Mouse (Mus musculus) stomach, postnatal 0 days (tissue): Measurements from ENCODE around the gene Ccdc82. TPM values are rescaled to one million over a fixed set of nuclear protein-coding genes. Genes with fewer than 3 reads are reported as not detected.
A peak's percentile ranks its signal among the peaks of the same experiment; 100 is the strongest.

Experiments
- ATAC-seq: fragments of 200-750 bp; cut with Nextera tagmentation; 2 replicates; pipeline ENCODE4 v1.8.0; 2017; ENCODE audit not compliant: low FRiP score, low TSS enrichment
- DNase-seq: peaks from one replicate; pipeline ENCODE4 v3.0.0-alpha.2; 2016; ENCODE audit warnings: low spot score
- H3K27ac ChIP-seq: fragments of 300-500 bp; sonication (generic); replicated peaks from 2 replicates; pipeline ENCODE4 v1.5.1; 2014; ENCODE audit warnings: mild to moderate bottlenecking, control low read depth
- H3K27me3 ChIP-seq: fragments of 300-500 bp; sonication (generic); 2 replicates; pipeline ENCODE4 v1.6.1; 2014; ENCODE audit warnings: low read length; ENCODE audit not compliant: control insufficient read depth, insufficient read depth
- H3K36me3 ChIP-seq: fragments of 300-500 bp; sonication (generic); 2 replicates; pipeline ENCODE4 v1.6.1; 2014; ENCODE audit warnings: low read length, mixed read lengths; ENCODE audit not compliant: control insufficient read depth, insufficient read depth
- H3K4me1 ChIP-seq: fragments of 300-500 bp; sonication (generic); replicated peaks from 2 replicates; pipeline ENCODE4 v1.6.1; 2014; ENCODE audit warnings: antibody characterized with exemption; ENCODE audit not compliant: control insufficient read depth, insufficient read depth
- H3K4me2 ChIP-seq: fragments of 300-500 bp; sonication (generic); replicated peaks from 2 replicates; pipeline ENCODE4 v1.6.1; 2014; ENCODE audit warnings: low read depth, mild to moderate bottlenecking, control low read depth, moderate library complexity
- H3K4me3 ChIP-seq: fragments of 300-500 bp; sonication (generic); 2 replicates; pipeline ENCODE4 v1.5.1; 2014; ENCODE audit warnings: low read depth, low read length, control low read depth
- H3K9ac ChIP-seq: fragments of 300-500 bp; sonication (generic); 2 replicates; pipeline ENCODE4 v1.6.1; 2014; ENCODE audit warnings: mild to moderate bottlenecking, low read length, control low read depth, mixed read lengths
- H3K9me3 ChIP-seq: fragments of 300-500 bp; sonication (generic); 2 replicates; pipeline ENCODE4 v1.6.1; 2016; ENCODE audit warnings: low read length; ENCODE audit not compliant: control insufficient read depth
- CTCF ChIP-seq: IDR thresholded peaks from 2 replicates; pipeline ENCODE4 v1.5.1; 2016; ENCODE audit warnings: antibody characterized with exemption, low read depth, mild to moderate bottlenecking, moderate library complexity
- EP300 ChIP-seq: optimal IDR thresholded peaks from 2 replicates; pipeline ENCODE3; 2016; ENCODE audit warnings: antibody characterized with exemption
- WGBS: fragments of 180-500 bp; shearing (Covaris S2); extraction: QIAGEN DNeasy Blood & Tissue Kit; methylation state at CpG from one replicate; pipeline ENCODE4 v1.1.7; 2014; 5-methylcytosine and 5-hydroxymethylcytosine counted together
- polyA plus RNA-seq: library from polyadenylated mRNA; unstranded; fragments of >200 nt; fragmentation: Nextera tagmentation; extraction: Ambion mirVana; gene quantifications from 2 replicates; pipeline ENCODE4 v1.2.1, GENCODE M21; 2015

The Ccdc82 gene
- polyA plus RNA-seq, 1 experiment from 2014 or later: 4.7 TPM

- ATAC-seq: no peak
- 0% methylated on average over 12 of the region's 12 CpGs for WGBS
- no peak for TF ChIP-seq CTCF
- TF ChIP-seq EP300: no peak
- Histone ChIP-seq H3K4me2 (peak overlapping the region; percentile 97), H3K4me1 (peaks cover 13% of the 10 kb centered on the region; the same call in 1 of the 2 replicates), H3K9ac (peak overlapping the region; percentile 69), H3K4me3 (peak overlapping the region; percentile 66), H3K9me3 (no peaks in the 10 kb centered on the region), H3K36me3 (no peaks in the 10 kb centered on the region), H3K27me3 (no peaks in the 10 kb centered on the region), H3K27ac (peak overlapping the region; percentile 82)
- no peak for DNase-seq
Observed at GRCm38 (mm10) chr9:13297122-13297667, 50.4 kb downstream of the Ccdc82 start.

- TF ChIP-seq EP300: no peak
- peak; percentile 54 for TF ChIP-seq CTCF
- H3K9ac ChIP-seq: peak within 1 kb of the TSS; percentile 69
- H3K4me2 ChIP-seq: peak within 1 kb of the TSS; percentile 97
- peak; percentile 65 for ATAC-seq
- 3% methylated on average over 22 of the region's 23 CpGs for WGBS
- peak within 1 kb of the TSS; percentile 82 for H3K27ac ChIP-seq
- H3K9me3 ChIP-seq: no peaks in the 10 kb centered on the region
- peak within 1 kb of the TSS; percentile 66 for H3K4me3 ChIP-seq
- peak; percentile 66 for DNase-seq
- no peaks in the 10 kb centered on the region for H3K36me3 ChIP-seq
- H3K27me3 ChIP-seq: no peaks in the 10 kb centered on the region
- H3K4me1 ChIP-seq: peaks cover 13% of the 10 kb centered on the region; the same call in 1 of the 2 replicates
Observed at GRCm38 (mm10) chr9:13297668-13298512, 51.1 kb downstream of the Ccdc82 start, which contains the start of gene Maml2. Maml2 (plus strand) TSS chr9:13297957.

- Histone ChIP-seq H3K27ac (peak overlapping the region; percentile 82; the same call in 1 of the 2 replicates), H3K27me3 (no peaks in the 10 kb centered on the region), H3K4me1 (peaks cover 13% of the 10 kb centered on the region; the same call in 1 of the 2 replicates), H3K9me3 (no peaks in the 10 kb centered on the region), H3K4me3 (peak overlapping the region; percentile 66), H3K9ac (peak overlapping the region; percentile 69), H3K4me2 (peak overlapping the region; percentile 97), H3K36me3 (no peaks in the 10 kb centered on the region)
- ATAC-seq (no peak), DNase-seq (no peak)
- TF ChIP-seq CTCF (no peak), EP300 (no peak)
- 26% methylated on average over 9 of the region's 9 CpGs for WGBS
Observed at GRCm38 (mm10) chr9:13298513-13298878, 51.7 kb downstream of the Ccdc82 start.

- peak overlapping the region; percentile 10; the same call in 1 of the 2 replicates for H3K4me3 ChIP-seq
- no peaks in the 10 kb centered on the region for H3K36me3 ChIP-seq
- ATAC-seq (no peak), DNase-seq (no peak)
- H3K27me3 ChIP-seq: no peaks in the 10 kb centered on the region
- no peak for TF ChIP-seq CTCF
- H3K4me1 ChIP-seq: peaks cover 13% of the 10 kb centered on the region; the same call in 1 of the 2 replicates
- no peak overlapping the region for H3K9ac ChIP-seq
- 68% methylated on average over 6 of the region's 6 CpGs for WGBS
- H3K9me3 ChIP-seq: no peaks in the 10 kb centered on the region
- 0 out of 2 replicates have a peak overlapping the region, but pooled peaks have one; percentile 5 for H3K27ac ChIP-seq
- H3K4me2 ChIP-seq: peak overlapping the region; percentile 97
Observed at GRCm38 (mm10) chr9:13299190-13299589, 52.4 kb downstream of the Ccdc82 start.

GRCm38 (mm10) chr9:13300041-13300441, 53.3 kb downstream of the Ccdc82 start:
- H3K4me2 ChIP-seq: peak overlapping the region; percentile 97
- H3K9me3 ChIP-seq: no peaks in the 10 kb centered on the region
- H3K36me3 ChIP-seq: no peaks in the 10 kb centered on the region
- peak overlapping the region; percentile 18; the same call in 1 of the 2 replicates for H3K9ac ChIP-seq
- no peaks in the 10 kb centered on the region for H3K27me3 ChIP-seq
- H3K4me3 ChIP-seq: peak overlapping the region; percentile 13; the same call in 1 of the 2 replicates
- H3K27ac ChIP-seq: no peak overlapping the region; the same call in 1 of the 2 replicates
- H3K4me1 ChIP-seq: peaks cover 13% of the 10 kb centered on the region; the same call in 1 of the 2 replicates
- TF ChIP-seq CTCF (no peak), EP300 (no peak)
- WGBS: 39% methylated on average over 3 of the region's 3 CpGs
- no peak for ATAC-seq
- DNase-seq: no peak
